Mouse (Mus musculus): Measurements from ENCODE around the gene Nxph1.

DNA sequence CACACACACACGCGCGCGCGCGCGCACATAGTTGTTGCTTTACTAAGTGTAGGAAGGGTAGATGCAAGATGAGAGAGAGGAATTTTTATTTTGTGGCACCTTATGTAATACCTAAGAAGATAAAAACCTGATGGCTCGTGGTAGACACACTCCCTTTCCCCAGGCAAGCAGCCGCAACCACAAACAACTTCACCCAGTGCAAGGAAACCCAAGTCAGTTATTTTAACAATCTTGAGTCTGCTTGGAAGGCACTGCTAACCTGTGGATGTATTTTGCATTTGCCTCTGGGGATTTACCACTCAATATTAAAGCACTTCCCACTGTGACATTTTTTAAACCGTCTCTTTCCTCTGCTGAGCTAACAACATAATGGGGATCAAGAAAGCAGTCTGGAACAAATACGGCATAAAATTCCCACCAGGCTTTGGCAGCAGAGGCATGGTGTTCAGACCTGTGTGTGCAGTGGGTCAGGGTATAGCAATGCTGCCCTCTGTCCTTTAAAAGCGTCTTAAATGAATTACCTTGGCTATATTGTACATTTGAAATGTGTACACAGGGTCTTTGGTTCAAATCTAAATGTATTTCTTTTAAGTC is 176.2 kb downstream of the Nxph1 start:
- TF ChIP-seq CTCF (IDR thresholded peaks at IDR 0.05; ENCODE audit: extremely low read depth, insufficient read length, insufficient replicate concordance, low read depth, low read length) (no peak), POLR2A (IDR thresholded peaks at IDR 0.05; ENCODE audit: low read depth, low read length) (no peak)

Measured in small intestine, adult 2 months (tissue).